Mouse (Mus musculus) embryo, embryonic 11.5 days (tissue): ENCODE data around the gene Kxd1.
"Not testable (repeated sequence)": the region's sequence is repeated elsewhere in the genome, so short reads cannot be mapped to it uniquely, and the experiment has no call there.

Source experiments
- DNase-seq: peaks from one replicate; pipeline ENCODE4 v3.0.0-alpha.2; 2012; ENCODE audit warnings: low read depth, low spot score

Kxd1 gene

GRCm38 (mm10) chr8:70513441-70513840 lies 14.3 kb downstream of the Kxd1 start:
- DNase-seq, result no peak

GRCm38 (mm10) chr8:70512253-70512903 lies 15.4 kb downstream of the Kxd1 start:
- no peak for DNase-seq

- no peak for DNase-seq
Observed at GRCm38 (mm10) chr8:70511770-70512169, 16.0 kb downstream of the Kxd1 start.

GRCm38 (mm10) chr8:70511174-70511573 lies 16.6 kb downstream of the Kxd1 start:
- DNase-seq, result not testable (repeated sequence)

- peak; percentile 98 for DNase-seq
Observed at GRCm38 (mm10) chr8:70510228-70510915, 17.4 kb downstream of the Kxd1 start, which contains the start of gene Uba52. Gene Uba52, minus strand, starts transcription at chr8:70510801.

- no peak for DNase-seq
Observed at GRCm38 (mm10) chr8:70509281-70509952, 18.3 kb downstream of the Kxd1 start.

- DNase-seq, result no peak
Observed at GRCm38 (mm10) chr8:70507027-70507393, 20.7 kb downstream of the Kxd1 start.

GRCm38 (mm10) chr8:70506328-70507026 lies 21.3 kb downstream of the Kxd1 start, which contains the start of gene Rex1bd:
Gene Rex1bd, minus strand, starts transcription at chr8:70506752.
- peak; percentile 90 for DNase-seq

GRCm38 (mm10) chr8:70505698-70506327 lies 21.9 kb downstream of the Kxd1 start:
- no peak for DNase-seq

- DNase-seq, result peak; percentile 70
Observed at GRCm38 (mm10) chr8:70504851-70505250, 22.9 kb downstream of the Kxd1 start.

GRCm38 (mm10) chr8:70504291-70504716 lies 23.5 kb downstream of the Kxd1 start:
- no peak for DNase-seq

GRCm38 (mm10) chr8:70503062-70503750 lies 24.6 kb downstream of the Kxd1 start:
- DNase-seq, result peak; percentile 69

GRCm38 (mm10) chr8:70502540-70502939 lies 25.2 kb downstream of the Kxd1 start:
- no peak for DNase-seq

GRCm38 (mm10) chr8:70501820-70502529 lies 25.8 kb downstream of the Kxd1 start:
- no peak for DNase-seq

GRCm38 (mm10) chr8:70500386-70501301 lies 27.1 kb downstream of the Kxd1 start:
- DNase-seq, result no peak

GRCm38 (mm10) chr8:70495771-70496062 lies 32.0 kb downstream of the Kxd1 start:
- no peak for DNase-seq

GRCm38 (mm10) chr8:70495001-70495770 lies 32.6 kb downstream of the Kxd1 start:
- DNase-seq, result no peak

GRCm38 (mm10) chr8:70494416-70494945 lies 33.3 kb downstream of the Kxd1 start:
- no peak for DNase-seq
